Mouse (Mus musculus) cortical plate, adult 2 months (tissue): ENCODE results near the gene Dzip1.

Source experiments
- CTCF ChIP-seq: fragments of 200-500 bp; IDR thresholded peaks from 2 replicates; pipeline ENCODE4 v1.5.1; 2011; ENCODE audit warnings: mild to moderate bottlenecking, control low read depth, low read length; ENCODE audit not compliant: insufficient read depth; ENCODE audit errors: extremely low read depth
- POLR2A ChIP-seq: fragments of 200-500 bp; IDR thresholded peaks from 2 replicates; pipeline ENCODE4 v1.6.1; 2011; ENCODE audit warnings: mild to moderate bottlenecking, low read length, control low read depth; ENCODE audit not compliant: insufficient read depth; ENCODE audit errors: extremely low read depth

DNA sequence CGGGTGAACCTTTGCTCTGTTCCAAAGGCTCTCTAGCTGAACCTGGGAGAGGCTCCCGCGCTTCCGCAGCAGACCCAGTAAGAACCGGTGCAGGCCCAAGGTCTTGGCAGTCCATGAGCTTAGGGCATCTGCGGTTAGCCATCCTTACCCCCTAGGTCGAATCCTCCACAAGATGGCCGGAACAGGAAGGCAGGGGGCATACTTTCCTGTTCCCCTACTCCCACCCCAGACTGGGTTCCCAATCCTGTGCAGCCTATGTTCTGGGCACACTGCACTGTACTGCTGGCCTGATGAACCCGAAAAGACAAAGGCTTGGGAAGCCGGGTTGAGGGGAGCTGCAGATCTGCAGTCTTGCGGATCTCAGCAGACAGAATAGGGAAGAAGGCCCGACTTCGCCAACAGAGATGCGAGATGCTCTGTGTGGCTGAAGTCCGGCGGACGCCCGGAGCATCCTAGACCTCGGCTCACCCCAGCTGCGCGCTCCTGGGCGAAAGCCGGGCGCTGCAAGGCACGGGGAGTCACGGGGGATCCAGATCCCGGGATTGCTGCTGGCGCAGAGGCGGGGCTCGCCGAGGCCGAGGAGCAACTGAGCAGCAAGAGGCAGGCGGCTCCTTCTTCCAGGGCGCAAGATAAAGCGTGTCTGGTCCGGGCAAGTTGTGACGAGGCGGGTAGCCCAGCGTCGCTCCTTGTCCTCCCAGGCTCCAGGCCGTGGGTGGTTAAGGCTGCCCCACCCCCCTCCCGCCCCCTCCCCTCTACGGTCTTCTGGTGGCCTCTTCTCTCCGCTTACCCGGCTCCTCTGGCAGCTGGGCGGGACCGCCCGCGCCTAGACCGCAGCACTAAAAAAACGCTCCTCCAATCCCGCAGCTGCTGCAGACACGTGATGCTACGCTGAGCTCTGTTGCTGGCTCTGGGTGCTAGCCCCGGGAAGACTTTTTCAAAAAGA lies at the start of gene Dzip1:
- TF ChIP-seq POLR2A = peak; percentile 68
- no peak for TF ChIP-seq CTCF
